Mouse (Mus musculus): ENCODE measurements at regions not wholly inside any gene's neighbourhood (a gene's known extent, or its start where the extent isn't known, plus 50 kb on each side); places are given as distances from the start of the nearest gene placed in this dataset.

- in situ Hi-C loops (cut with MboI; ENCODE audit: low pct_unique_long_range_greater_than_20kb in 1 of 2, low sequenced_read_pairs in 2 of 2, unreplicated experiment in 1 of 2): no loop called here
These were observed 121.2 kb upstream of the Il12b start for GRCm38 (mm10) chr11:44278521-44279208.

GRCm38 (mm10) chr11:44285961-44286360 lies 113.9 kb upstream of the Il12b start:
- in situ Hi-C loops (cut with MboI; ENCODE audit: low pct_unique_long_range_greater_than_20kb in 1 of 2, low sequenced_read_pairs in 2 of 2, unreplicated experiment in 1 of 2): no loop called here

DNA sequence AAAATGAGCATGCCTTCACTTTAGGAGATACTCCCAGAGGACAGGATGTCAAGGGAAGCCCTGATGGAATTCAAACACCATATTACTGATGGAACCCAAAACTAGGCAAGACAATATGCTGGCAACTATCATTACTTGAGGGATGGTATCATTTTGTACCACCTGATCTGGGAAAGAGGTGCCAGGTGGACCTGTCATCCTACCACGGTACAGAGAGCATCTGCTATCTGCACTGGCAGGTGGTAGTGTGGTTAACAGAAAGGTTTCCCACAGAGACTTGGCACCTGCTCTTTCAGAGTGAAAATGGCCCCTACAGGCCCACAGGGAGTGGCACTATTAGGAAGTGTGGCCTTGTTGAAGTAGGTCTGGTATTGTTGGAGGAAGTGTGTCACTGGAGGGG lies 111.0 kb upstream of the Il12b start:
- in situ Hi-C loops (cut with MboI; ENCODE audit: low pct_unique_long_range_greater_than_20kb in 1 of 2, low sequenced_read_pairs in 2 of 2, unreplicated experiment in 1 of 2): no loop called here

GRCm38 (mm10) chr11:44303786-44304185 lies 96.1 kb upstream of the Il12b start:
- in situ Hi-C loops (cut with MboI; ENCODE audit: low pct_unique_long_range_greater_than_20kb in 1 of 2, low sequenced_read_pairs in 2 of 2, unreplicated experiment in 1 of 2): no loop called here

DNA sequence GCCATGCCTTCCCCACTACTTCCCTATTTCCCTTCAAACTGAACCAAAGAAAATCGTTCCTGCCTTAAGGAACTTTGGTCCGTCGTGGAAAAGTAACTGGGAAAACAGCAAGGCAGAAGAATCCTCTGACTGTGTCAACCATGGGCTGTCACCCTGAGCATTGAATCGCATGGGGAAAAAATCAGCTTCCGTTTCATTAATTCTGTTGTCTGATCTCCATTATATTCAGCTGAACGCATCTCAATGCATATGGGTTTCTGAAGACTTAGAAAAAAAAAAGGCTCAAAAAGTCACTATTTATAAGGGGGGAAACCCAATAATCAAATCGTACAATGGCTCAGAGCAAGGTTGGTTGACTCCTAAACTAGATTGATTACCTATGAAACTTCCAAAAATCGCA lies 83.8 kb upstream of the Il12b start:
- in situ Hi-C loops (cut with MboI; ENCODE audit: low pct_unique_long_range_greater_than_20kb in 1 of 2, low sequenced_read_pairs in 2 of 2, unreplicated experiment in 1 of 2): no loop called here

DNA sequence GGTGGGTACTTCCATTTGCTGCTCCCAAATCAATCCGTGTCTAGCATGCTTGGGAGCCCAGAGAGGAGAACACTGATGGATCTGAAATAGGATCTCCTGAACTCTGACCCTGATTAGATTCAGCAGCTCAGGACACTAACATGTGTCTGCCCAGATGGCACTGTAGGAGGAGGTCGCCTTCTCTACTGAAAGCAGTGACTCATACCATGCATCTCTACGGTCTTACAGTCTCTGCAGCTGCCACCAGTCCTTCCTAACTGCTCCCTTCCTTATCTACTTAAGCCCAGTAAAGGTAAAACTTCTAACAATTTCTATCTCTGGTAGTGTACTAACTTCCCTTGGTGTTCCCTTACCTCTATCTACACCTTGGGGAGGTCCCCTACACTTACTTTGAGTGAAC lies 80.7 kb upstream of the Il12b start:
- in situ Hi-C loops (cut with MboI; ENCODE audit: low pct_unique_long_range_greater_than_20kb in 1 of 2, low sequenced_read_pairs in 2 of 2, unreplicated experiment in 1 of 2): no loop called here

DNA sequence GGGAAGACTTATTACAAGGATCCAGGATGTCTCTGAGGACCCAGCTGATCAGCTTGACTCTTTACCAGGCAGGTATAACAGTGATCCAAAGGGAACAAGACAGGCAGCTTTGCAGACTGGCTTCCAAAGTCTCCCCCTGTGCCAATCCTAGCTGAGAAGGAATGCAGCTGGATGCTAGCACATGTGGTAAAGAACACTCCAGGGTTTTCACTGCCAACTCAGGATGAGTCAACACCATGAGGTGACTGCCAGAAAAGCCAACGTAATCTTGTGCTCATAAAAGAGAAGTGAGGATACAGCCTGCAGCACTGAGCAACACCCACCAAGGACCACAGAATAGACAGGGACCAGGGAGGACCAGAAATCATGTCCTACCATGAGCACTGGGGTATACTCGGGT lies 76.5 kb upstream of the Il12b start:
- in situ Hi-C loops (cut with MboI; ENCODE audit: low pct_unique_long_range_greater_than_20kb in 1 of 2, low sequenced_read_pairs in 2 of 2, unreplicated experiment in 1 of 2): loop anchor here in 1 of 2 experiments (10.0 kb wide), 1 partner anchor 539 kb away; no protein-coding TSS in a partner anchor

GRCm38 (mm10) chr11:44325066-44325465 lies 74.8 kb upstream of the Il12b start:
- in situ Hi-C loops (cut with MboI; ENCODE audit: low pct_unique_long_range_greater_than_20kb in 1 of 2, low sequenced_read_pairs in 2 of 2, unreplicated experiment in 1 of 2): loop anchor here (5.0 to 25.0 kb wide), 3 partner anchors 238 to 543 kb away; no protein-coding TSS in a partner anchor

- in situ Hi-C loops (cut with MboI; ENCODE audit: low pct_unique_long_range_greater_than_20kb in 1 of 2, low sequenced_read_pairs in 2 of 2, unreplicated experiment in 1 of 2): loop anchor here (5.0 to 25.0 kb wide), 3 partner anchors 238 to 543 kb away; no protein-coding TSS in a partner anchor
These were observed 74.3 kb upstream of the Il12b start for GRCm38 (mm10) chr11:44325525-44325924.

DNA sequence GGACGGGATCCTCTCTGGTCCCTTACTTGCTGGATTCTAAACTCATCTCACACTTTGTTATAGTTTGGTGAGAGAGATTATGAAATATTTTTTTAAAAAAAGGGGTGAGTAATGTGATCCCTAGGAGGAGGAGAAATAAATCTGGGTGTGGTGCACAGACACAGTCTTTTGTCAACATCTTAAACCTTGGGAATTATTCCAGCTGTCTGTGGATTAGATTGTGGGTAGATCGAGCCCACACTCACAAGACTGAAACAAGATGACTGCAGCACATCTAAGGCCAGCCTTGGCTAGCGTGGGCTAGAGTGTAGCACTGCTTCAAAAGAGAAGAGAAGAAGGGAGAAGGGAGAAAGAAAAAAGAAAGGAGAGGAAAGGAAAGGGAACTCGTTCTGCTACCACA lies 70.4 kb upstream of the Il12b start:
- in situ Hi-C loops (cut with MboI; ENCODE audit: low pct_unique_long_range_greater_than_20kb in 1 of 2, low sequenced_read_pairs in 2 of 2, unreplicated experiment in 1 of 2): loop anchor here (5.0 to 25.0 kb wide), 3 partner anchors 242 to 547 kb away; no protein-coding TSS in a partner anchor

- in situ Hi-C loops (cut with MboI; ENCODE audit: low pct_unique_long_range_greater_than_20kb in 1 of 2, low sequenced_read_pairs in 2 of 2, unreplicated experiment in 1 of 2): loop anchor here in 1 of 2 experiments (25.0 kb wide), 1 partner anchor 243 kb away; no protein-coding TSS in a partner anchor
These were observed 69.4 kb upstream of the Il12b start for GRCm38 (mm10) chr11:44330438-44330837.

DNA sequence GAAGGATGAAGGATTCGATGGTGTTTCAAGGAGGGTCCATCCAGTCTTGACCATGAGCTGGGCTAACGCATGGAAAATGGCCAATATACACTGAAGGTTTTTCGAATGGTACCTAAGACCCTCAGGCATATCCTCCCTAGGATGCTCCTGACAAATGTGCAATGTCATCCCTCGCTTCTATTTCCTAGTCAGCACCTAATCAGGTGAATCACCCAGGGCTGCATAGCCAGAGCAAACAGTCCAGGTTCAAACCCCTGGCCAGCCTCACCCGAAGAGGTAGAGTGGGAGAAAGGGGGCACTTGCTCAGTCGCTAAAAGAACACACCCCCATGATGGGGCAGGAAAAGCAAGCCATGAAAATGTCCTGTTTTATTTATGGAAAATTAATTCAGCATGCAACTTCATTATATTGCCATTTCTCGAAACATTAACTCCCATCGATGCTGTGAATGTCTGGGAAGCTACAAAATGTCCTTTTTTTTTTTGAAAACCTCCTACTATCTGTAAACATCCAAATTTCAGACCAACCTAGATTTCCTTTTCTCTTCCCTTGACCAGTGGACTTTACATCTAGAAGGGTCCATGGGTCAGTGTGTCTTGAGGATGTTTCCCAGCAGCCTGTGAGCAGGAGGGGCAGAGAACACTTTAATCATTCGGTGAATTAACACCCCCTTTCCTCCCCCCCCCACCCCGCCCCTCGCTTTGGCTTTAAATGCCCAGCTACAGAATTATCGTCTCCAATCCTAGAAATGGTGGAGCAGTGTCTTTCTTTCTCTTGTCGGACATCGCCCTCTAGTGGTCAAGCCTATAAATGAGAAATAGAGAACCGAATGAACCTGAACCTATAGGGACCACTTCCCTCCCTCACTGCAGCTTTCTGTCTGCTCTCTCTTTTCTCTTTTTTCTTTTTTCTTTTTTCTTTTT lies 68.8 kb upstream of the Il12b start:
- in situ Hi-C loops (cut with MboI; ENCODE audit: low pct_unique_long_range_greater_than_20kb in 1 of 2, low sequenced_read_pairs in 2 of 2, unreplicated experiment in 1 of 2): loop anchor here in 1 of 2 experiments (25.0 kb wide), 1 partner anchor 244 kb away; no protein-coding TSS in a partner anchor

DNA sequence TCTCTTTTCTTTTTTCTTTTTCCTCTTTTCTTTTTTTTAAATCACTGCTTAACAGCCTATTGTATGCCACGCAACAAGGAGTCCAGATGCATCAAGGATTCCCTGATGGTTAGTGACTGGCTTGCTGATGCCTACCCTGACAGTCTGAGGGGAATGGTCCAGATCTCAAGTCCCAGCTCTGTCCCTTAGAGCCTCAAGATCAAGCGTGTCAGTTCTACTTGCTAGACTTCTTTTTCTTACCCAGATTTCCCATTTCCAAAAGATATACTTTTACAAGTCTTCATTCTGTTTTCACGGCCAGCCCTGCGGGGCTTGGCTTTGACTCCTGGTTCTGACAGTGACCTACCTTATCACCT lies 68.1 kb upstream of the Il12b start:
- in situ Hi-C loops (cut with MboI; ENCODE audit: low pct_unique_long_range_greater_than_20kb in 1 of 2, low sequenced_read_pairs in 2 of 2, unreplicated experiment in 1 of 2): loop anchor here in 1 of 2 experiments (25.0 kb wide), 1 partner anchor 244 kb away; no protein-coding TSS in a partner anchor

GRCm38 (mm10) chr11:44340531-44340930 lies 59.3 kb upstream of the Il12b start:
- in situ Hi-C loops (cut with MboI; ENCODE audit: low pct_unique_long_range_greater_than_20kb in 1 of 2, low sequenced_read_pairs in 2 of 2, unreplicated experiment in 1 of 2): loop anchor here in 1 of 2 experiments (25.0 kb wide), 1 partner anchor 253 kb away; no protein-coding TSS in a partner anchor

- in situ Hi-C loops (cut with MboI; ENCODE audit: low pct_unique_long_range_greater_than_20kb in 1 of 2, low sequenced_read_pairs in 2 of 2, unreplicated experiment in 1 of 2): loop anchor here in 1 of 2 experiments (25.0 kb wide), 1 partner anchor 261 kb away; no protein-coding TSS in a partner anchor
These were observed 51.6 kb upstream of the Il12b start for GRCm38 (mm10) chr11:44348308-44348707.

DNA sequence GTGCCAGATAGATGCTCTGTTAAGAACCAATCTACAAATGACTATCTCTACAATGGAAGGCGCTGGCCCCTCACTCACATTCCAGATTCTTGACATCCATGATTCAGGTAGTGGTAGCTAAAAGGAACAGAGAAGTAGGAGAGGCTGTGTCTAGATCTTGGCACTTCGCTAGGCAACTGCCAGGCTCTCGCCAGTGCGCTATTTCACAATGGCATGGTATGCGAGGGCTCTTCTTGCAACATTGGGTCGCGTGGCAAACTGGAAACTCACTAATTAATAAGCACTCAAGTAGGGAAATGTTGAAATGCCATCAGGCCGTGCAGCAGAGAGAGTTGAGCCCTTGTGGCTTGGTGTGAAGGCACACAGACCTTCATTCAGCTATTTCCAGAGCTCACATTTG lies 50.3 kb upstream of the Il12b start:
- in situ Hi-C loops (cut with MboI; ENCODE audit: low pct_unique_long_range_greater_than_20kb in 1 of 2, low sequenced_read_pairs in 2 of 2, unreplicated experiment in 1 of 2): loop anchor here in 1 of 2 experiments (25.0 kb wide), 1 partner anchor 262 kb away; no protein-coding TSS in a partner anchor
